Mouse (Mus musculus) urinary bladder, postnatal 4 days (tissue): ENCODE results near the gene Fv1.

Experiments
- DNase-seq, 2 experiments: peaks; one replicate each; pipeline ENCODE4 v3.0.0; 2021 to 2022; ENCODE audit warnings: low spot score in 2 of 2

Gene Fv1

DNA sequence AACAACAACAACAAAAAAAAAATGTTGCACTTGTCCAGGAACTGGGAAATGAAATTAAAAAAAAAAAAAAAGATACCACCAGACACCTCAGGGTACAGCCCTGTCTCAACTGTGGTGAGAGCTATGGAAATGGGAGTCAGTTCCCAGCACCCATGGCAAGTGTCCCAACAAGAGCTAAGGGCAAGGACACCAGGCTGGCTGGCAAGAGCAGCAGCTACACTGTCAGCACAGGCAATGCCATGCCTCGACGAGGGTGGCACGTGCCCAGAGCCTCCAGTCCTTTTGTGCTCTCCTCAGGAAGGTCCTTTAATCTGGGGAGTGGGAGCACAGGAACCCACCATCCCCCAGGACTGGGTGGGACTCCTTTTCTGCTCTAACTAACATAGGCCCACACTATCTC lies 15.4 kb downstream of the Fv1 start:
- no peak for DNase-seq

DNA sequence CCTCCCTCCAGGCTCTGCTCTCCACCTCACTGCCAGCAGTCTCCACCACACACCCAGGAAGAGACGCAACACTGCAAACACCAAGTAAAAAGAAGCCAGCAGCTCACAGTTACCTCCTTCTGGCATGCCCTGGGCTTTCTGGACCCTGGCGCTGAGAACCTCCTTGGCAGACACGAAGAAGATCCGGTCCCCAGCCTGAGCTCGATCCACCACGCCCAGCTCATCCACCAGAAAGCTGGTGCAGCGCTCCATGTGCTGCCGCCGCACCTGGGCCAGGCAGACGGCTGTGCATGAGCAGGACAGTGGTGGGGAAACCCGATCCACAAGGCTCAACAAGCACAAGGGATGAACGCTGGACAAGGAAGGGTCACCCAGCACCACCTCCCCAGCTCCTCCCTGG lies 17.4 kb downstream of the Fv1 start:
- DNase-seq, result no peak

DNA sequence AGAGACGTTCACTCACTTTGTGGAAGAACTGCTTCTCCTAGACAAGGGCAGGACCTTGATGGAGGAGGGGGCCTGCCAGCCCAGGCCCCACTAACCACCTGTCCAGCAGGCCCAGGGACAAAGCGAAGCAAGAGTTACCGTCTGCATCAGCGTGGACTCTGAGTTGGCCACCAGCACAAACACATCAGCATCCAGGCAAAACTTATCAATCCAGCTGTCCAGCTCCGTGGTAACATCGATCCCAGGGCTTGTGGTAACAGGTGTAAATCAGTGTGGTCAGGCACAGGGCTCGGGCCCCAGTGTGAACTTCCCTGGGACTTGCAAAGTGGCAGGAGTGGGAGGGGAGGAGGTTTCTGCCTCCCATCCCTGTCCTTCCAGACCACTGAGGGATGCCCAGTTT lies 18.5 kb downstream of the Fv1 start:
- DNase-seq, result no peak

DNA sequence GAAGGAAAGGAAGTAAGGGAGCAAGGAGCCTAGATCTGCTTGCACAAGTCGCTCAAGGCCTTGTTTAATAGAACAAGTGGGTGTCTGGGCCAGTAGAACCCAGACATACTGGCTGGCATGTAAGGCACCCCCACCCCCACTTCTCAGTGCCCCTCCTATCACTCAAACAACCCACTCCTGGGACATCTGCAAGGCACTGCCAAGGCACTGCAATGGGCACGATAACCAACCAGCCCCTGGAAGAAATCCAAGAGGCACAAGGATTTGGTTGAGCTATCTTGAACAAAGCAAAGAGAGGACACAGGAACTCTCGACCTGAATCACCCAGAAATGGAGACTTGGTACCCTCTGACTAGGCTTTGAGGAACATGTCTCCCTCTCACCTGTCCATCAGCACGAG lies 19.5 kb downstream of the Fv1 start:
- DNase-seq, result no peak

DNA sequence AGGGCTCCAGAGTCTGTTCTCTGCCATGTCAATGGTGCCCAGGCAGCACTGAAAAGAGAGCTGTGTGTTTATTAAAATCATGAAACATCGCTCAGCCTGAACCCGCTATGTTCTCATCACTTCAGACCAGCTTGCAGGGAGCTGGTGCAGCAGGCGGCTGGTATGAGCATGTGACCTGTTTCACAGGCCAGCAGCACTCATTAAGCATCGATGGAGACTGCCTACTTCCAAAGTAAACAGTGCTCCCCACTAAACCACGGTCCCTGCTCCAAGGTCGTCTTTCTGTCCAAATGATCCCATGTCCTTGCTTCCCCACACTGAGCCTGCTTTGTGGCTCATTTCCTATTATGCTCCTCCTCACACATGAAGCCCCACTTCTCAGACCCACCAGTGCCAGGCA lies 21.6 kb downstream of the Fv1 start:
- no peak for DNase-seq

DNA sequence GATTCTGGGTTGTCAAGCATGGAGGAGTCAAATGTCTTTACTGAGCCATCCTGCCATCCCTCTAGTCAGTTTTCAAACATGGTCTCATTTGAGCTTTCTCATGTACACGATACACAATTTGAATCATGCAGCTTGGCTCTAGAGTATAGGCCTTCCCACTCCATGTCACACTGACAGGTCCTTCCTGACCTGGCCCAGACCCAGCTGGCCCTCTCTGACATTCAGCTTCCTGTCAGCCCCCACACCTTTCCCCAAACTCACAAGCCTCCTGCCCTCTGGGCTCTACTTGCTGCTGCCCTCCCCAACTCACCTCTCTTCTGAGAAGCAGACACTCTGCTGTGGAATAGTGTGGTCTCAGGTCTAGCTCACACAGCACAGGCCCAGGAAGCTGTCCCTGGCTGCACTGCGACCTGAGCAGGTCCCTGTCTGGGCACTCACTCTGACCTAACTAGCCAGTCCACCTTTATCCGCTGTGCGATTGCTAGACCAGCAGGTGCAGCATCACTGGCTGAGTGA lies 27.1 kb downstream of the Fv1 start:
- DNase-seq, result no peak

DNA sequence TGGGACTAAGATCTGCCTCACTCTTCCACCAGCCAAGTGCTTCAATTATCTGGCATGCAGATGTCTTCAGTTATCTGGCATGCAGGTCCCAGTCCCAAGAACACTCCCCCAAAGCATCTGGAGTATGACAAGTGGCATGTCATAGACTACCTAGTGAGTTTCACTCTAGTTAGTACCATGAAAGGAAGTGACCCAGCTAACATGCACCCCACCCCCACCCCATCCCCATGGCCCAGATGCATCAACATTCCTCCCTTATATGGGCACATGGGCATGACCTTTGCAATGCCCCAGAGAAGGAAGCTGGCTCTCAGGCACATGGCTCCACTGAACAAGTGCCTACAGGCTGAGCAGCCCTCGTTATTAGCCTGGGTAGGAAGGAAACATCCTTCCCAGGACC lies 27.6 kb downstream of the Fv1 start:
- no peak for DNase-seq

DNA sequence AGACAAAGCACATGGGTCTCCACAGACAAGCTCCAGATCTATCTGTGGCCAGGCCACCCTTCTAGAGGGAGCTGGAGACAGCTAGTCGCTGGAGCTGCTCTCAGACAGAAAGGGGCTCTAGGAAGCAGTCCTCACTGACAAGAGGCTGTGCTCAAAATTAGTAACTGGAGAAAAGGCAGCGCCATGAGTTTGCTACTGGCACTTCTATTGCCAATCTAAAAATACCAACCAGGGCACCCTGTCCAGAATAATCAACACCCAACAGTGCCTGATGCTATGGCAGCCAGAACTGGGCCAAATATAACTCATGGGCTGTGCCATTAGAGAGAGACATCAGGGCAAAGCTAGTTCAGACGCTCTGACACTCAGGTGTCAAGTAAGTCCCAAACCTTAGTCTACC lies 28.6 kb downstream of the Fv1 start:
- DNase-seq, result no peak

DNA sequence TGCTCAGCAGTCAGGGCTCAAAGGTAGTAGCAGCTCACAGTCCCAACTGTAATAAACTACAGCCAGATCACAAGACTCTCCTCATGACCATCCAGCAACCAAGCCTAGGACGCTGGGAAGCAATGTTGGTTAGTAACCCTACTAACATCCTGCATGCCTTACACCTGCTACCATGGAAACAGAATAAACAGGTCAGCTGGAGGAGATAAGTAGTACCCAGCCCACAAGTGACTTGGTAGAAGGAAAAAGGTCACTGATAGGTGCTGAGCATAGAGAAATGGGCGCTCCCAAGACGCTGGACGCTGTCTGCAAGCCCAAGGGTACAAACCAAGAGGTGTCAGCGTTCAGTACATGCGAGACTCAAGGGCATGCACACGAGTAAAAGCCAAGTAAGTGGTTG lies 31.7 kb downstream of the Fv1 start:
- DNase-seq, result no peak

DNA sequence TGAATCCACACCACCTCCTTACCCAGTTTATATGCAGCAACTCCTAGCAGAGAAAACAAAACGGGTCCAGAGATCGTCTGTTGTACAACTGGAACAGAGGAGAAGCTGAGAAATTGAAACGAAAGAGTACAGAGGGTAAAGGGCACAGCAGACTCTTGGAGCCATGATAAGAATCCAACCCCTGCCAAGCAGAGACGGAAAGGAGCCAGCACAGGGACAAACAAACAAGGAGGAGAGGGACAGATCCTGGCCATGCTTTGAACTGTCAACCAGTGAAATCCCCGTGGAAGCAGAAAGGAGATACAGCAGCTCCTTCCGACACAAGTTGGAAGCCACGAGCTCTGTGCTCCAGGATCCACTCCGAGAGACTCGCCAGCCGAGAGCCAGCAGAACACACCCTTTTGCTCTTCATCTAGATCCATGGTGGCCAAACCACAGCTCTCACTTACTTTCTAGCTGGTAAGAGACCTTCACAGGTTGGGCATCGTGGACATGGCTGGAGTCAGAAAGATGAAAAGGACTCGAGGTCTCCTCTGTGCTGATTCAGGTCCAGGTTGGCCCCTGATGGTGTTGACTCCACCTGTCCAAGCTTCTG lies 34.2 kb downstream of the Fv1 start:
- no peak for DNase-seq

DNA sequence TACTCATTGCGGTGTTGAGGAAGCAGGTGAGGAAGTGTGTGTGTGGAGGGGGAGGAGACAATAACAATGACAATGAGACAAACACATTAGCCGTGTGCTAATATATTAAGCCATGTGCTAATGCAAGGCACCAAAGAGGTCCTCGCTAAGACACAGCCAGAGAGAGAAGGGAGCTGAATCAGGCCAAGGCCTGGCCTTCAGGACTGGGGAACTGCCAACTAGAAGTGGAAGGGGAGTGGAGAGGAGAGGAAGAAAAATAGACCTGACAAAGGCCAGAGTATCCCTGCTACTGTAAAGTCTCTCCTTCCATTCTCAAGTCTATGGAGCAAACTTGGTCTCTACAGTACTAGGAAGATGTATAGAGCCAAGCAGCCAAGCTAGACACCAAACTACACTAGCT lies 34.8 kb downstream of the Fv1 start:
- DNase-seq, result no peak

DNA sequence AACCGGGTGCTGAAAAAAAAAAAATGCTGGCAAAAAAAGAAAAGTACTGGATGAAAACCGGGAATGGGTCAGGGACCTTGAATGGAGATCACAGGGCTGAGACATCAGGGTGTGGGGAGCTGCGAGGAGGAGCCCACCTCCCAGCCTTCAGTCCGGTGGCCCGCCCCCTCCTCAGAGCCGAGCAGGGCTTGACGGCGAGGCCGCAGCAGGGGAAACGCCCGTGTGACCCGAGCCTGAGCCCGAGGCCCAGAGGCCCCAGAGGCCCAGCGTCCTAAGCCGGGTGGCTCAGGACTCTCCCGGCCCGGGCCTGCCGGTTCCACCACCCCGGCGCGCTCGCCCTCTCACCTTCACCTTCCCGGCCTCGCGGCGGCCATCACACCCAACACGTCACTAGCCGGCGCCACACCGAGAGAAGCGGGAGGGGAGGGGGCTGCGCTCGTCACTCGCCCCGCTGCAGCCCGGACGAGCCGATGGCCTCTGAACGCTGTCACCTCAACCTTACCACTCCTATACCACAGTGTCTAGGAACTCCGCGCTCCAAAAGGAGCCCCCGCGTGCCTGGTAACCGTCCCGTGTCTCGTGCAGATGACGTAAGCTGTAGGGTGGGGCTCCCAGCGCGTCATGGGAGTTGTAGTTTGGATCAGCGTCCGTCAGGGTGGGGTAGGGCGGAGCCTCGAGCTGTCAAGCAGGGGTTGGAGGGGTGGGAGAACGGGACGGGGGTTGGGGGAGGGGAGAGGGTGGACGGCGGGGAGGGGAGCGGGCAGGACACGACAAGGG lies 35.7 kb downstream of the Fv1 start, which contains the start of gene Mfn2:
Gene Mfn2 (minus strand): TSS at position 392 of the 777 bp plus-strand sequence.
- peak; percentile 81 to 88 for DNase-seq

DNA sequence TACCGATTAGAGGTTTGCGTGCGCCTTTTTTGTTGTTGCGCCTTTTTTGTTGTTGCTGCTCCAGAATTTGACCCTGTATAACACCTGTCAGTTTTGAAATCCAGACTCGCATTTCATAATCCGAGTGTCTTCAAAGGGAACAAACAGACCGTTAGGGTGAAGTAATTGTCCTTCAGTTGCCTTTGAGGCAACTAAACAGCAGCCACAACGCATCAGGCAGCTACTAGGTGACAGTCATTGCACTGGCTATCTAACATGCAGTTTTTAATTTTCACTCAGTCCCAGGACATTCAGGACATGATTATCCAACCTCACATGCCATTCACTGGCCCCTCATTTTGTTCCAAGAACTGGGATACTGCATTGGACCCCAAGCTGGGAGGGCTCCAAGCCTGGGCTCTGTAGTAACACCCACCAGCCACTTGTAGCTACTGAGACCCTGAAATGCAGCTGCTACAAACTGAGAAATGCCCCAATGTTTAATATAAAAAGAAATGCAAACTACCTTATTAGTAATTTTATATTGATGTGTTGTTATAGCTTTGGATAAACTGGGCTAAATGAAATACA lies 36.4 kb downstream of the Fv1 start:
- no peak for DNase-seq

DNA sequence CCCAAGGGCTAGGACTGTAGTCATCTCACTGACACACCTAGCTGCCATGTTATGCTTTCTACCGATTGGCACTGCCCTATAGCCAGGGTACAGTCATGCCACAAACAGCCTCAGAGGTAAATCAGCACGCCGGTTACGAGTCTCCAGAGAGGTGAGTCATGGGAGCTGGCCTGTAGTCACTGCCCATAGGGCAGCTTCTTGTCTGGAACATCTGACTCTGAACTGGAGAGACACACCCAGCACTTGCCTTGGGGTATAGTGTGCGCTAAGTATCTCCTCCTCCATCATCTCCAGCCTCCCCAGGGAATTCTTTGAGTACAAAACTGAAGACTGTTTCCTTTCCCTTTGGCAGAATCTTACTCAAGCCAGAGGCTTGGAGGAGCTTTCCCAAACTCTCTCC lies 37.5 kb downstream of the Fv1 start:
- DNase-seq, result no peak

DNA sequence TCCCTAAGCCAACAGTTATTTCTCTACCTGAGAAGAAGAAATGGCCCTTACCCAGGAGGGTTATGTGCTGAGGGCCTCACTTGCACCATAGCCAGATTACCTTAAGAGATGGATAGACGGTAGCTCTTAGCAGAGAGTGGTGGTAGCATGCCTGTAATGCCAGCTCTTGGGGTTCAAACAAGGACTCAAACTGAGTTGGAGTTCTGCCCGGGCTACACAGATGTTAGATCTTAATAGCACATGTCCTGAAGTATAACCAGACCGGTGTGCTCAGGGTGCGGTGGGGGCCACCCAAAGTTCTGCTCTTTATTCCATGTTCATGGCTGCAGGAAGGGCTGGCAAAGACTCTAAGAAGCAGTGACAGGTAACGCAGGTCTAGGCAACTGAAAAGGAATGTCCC lies 40.7 kb downstream of the Fv1 start:
- no peak for DNase-seq

DNA sequence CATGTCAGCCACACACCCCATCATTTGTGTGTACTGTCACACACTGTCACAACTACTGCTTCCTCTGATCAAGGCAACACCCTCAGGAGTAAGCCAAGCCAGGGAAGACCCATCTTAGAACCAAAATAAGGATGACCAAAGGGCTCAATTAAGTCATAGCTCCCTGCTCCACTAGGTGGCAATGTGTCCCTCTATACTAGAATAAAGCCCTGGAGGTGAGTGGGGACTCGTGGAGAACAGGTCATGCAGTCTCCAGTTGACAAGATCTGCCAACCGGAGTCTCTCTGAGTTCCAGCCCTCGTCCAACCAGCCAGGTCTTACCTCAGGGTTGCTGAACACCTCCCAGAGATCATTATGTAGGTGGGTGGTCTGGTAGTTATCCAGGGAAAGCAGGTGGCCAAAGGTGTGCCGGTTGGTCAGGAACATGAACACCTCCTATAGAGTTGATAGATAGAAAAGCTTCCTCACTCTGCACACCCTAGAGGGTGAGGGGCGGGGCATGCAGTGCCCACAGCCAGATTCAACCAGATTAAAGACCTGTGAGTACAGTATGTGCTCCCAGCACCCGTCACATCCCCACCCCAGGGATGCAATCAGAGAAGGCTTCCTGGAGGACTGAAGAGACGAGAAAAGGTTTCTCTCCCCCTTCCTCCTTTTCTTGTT lies 49.8 kb downstream of the Fv1 start:
- DNase-seq, result no peak
